Mouse (Mus musculus): Measurements from ENCODE around the gene Armcx1.

DNA sequence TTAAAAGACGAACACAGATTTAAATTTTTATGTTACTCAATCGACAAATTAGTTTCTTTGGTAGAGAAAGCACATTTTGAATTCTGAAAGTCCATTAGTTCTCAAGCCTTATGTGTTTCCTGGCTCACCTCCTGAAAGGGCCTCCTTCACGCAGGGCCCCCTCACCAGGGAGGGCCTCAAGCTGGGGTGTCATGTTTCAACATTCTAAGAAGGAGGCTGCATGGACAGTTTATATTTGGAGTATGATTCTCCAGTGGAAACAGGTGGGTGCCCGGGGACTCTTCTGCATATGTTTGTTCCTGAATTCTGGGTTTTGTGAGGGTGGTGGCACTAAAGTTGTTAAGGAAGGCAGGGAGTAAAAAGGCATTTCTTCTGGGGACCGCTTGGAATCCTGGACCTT, 32.8 kb upstream of the Armcx1 start:
- TF ChIP-seq CTCF (IDR thresholded peaks at IDR 0.05; ENCODE audit: extremely low read depth, insufficient read depth, low read length) (no peak), POLR2A (IDR thresholded peaks at IDR 0.05; ENCODE audit: extremely low read depth, insufficient read depth, low read length) (no peak)

Measured in cortical plate, adult 2 months (tissue).